Mouse (Mus musculus) CD8-positive naive resting alpha-beta T cell, adult 2 months (primary cell): ENCODE results near the gene Med12l.

Source experiments
- DNase-seq, 2 experiments: peaks; one replicate each; pipeline ENCODE4 v3.0.0; 2022; ENCODE audit warnings: low read depth in 2 of 2, low spot score in 2 of 2

Med12l gene

GRCm38 (mm10) chr3:59296563-59297130 is 291.0 kb downstream of the Med12l start:
- no peak for DNase-seq

GRCm38 (mm10) chr3:59297653-59298052 is 292.0 kb downstream of the Med12l start:
- no peak for DNase-seq

- DNase-seq = no peak
Observed at GRCm38 (mm10) chr3:59304944-59305343, 299.3 kb downstream of the Med12l start.

GRCm38 (mm10) chr3:59305518-59305917 is 299.9 kb downstream of the Med12l start:
- DNase-seq = no peak

GRCm38 (mm10) chr3:59312610-59313009 is 307.0 kb downstream of the Med12l start:
- no peak for DNase-seq

- no peak for DNase-seq
Observed at GRCm38 (mm10) chr3:59316077-59316476, 310.5 kb downstream of the Med12l start.

GRCm38 (mm10) chr3:59321278-59321876 is 315.8 kb downstream of the Med12l start:
- peak; percentile 41 to 59 for DNase-seq

- no peak for DNase-seq
Observed at GRCm38 (mm10) chr3:59328526-59328925, 322.9 kb downstream of the Med12l start.

- no peak for DNase-seq
Observed at GRCm38 (mm10) chr3:59341647-59342427, 336.2 kb downstream of the Med12l start.

- DNase-seq = no peak
Observed at GRCm38 (mm10) chr3:59343026-59343425, 337.4 kb downstream of the Med12l start.

- DNase-seq = no peak
Observed at GRCm38 (mm10) chr3:59344065-59344905, 338.7 kb downstream of the Med12l start, which contains the start of gene Igsf10. Gene Igsf10, minus strand, starts transcription at chr3:59344394.

- no peak for DNase-seq
Observed at GRCm38 (mm10) chr3:59351768-59352167, 346.1 kb downstream of the Med12l start.

- DNase-seq = no peak
Observed at GRCm38 (mm10) chr3:59354156-59354555, 348.5 kb downstream of the Med12l start.

- DNase-seq = no peak
Observed at GRCm38 (mm10) chr3:59360102-59360501, 354.5 kb downstream of the Med12l start.

GRCm38 (mm10) chr3:59361895-59362294 is 356.3 kb downstream of the Med12l start:
- no peak for DNase-seq
